Mouse (Mus musculus) kidney, adult 9 months (tissue): ENCODE data around the gene Gpr35.

Source experiments
- DNase-seq: peaks from one replicate; pipeline ENCODE4 v3.0.0; 2022

The Gpr35 gene

DNA sequence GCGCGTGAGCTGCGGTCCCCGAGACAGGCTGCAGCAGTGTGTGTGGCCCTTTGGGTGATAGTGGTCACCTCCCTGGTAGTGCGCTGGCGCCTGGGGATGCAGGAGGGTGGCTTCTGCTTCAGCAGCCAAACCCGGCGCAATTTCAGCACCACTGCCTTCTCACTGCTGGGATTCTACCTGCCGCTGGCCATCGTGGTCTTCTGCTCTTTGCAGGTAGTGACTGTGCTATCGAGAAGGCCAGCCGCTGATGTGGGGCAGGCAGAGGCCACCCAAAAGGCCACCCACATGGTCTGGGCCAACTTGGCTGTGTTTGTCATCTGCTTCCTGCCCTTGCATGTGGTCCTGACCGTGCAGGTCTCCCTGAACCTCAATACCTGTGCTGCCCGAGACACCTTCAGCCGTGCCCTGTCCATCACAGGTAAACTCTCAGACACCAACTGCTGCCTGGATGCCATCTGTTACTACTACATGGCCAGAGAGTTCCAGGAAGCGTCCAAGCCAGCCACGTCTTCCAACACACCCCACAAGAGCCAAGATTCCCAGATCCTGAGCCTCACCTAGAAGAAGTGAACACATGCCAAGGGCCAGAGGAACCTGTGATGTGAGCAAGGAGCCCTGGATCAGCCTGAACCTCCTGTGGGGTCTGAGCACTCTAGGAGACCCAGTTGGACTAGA is 32.4 kb downstream of the Gpr35 start:
- DNase-seq: no peak

DNA sequence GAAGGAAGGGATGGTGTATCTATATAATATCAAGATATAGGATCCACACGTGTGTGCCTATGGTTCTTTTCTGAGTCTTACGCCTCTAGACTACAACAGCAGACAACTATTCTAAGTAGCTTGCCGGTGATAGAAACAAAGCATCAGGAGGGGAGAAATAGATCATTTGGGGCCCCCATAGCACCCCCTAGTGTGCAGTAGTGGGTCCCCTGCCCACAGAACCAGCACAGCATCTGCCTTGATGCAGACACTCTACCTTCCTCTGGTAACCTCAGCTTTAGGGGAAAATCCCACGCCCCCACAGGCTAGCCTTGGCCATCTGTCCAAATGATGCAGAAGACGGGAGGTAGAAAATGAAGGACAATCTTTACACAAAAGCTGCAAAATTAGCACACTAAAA is 34.3 kb downstream of the Gpr35 start:
- DNase-seq: no peak

DNA sequence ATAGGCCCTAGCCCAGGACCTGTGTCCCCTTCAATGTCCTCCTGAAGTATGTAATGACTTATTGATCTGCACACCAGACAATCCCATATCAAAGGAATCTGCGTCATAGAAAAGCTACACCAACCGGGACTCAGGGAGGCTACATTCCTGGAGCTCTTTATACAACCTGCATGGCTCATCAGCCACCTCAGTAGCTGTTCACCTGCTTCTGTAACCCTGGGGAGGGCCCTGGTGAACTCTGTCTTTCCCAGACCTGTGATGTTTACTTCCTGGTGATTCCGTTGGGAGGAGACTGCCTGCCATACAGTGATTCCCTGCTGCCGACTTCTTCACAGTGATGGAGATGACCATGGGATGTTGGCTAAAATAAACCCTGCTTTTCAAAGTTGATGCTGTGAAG is 38.2 kb downstream of the Gpr35 start:
- DNase-seq: no peak

DNA sequence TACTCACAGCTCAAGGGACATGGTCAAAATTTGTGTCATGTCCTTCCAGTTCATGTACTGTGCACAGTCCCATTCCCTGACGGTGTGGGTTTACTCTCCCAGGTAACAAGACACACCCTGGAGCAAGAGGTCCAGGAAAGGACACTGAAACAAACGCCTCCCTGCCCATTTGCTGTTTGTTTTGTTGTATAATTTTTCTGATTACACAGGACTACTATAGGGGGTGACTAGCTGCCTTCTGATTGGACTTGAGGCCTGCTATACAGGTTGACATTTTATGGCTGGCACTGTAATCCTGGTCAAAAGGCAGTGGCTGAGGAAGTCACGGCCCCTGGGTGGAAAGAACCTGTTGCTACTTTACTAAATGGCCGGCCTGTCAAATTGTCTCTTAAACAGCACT is 39.2 kb downstream of the Gpr35 start:
- no peak for DNase-seq

DNA sequence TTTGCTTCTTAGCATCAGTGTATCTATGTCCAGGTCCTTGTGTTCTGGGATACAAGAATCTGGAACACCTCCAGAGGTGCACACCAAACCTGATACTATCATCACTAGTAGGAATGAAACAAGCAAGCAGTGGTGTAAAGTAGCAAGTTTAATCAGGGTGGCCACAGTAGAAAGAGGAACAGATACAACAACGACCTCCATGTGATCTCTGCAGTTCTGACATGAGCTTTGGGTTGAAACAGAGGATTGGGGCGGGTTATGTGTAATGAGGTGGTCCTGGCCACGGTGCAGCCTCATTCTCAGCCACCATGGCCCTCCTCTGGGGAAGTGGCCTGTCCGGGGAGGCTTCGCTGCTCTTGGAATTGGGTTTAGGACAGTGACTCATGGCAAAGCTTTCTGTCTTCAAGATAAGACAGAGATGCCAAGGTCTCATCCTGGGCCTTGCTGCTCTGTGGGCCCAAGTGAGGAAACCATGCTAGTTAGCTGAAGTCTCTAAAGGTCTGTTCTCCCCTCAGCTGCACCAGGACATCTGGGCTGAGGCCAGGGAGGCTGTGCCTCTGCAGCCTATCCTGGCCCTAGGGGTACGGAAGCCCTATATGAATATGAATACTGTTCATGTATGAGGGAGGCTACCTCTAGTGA is 41.7 kb downstream of the Gpr35 start:
- DNase-seq: no peak

DNA sequence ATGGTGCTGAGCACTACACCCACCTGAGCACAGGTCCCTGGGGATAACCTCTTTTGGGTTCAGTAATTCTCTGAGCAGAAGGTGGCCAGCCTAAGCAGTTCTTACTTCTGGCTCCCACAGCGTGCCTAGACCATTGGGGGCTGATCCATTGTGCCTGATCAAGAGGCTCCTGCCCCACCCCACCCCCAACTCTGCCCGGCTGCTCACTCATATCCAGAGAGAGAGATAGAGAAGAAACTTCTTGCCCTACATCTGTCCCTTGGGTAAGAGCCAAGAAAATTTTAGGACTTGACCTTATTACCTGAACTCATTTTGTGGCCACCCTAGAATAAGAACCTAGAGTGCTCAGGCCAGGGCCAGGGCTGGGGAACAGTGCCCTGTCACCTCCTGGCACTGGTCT is 42.2 kb downstream of the Gpr35 start:
- no peak for DNase-seq

DNA sequence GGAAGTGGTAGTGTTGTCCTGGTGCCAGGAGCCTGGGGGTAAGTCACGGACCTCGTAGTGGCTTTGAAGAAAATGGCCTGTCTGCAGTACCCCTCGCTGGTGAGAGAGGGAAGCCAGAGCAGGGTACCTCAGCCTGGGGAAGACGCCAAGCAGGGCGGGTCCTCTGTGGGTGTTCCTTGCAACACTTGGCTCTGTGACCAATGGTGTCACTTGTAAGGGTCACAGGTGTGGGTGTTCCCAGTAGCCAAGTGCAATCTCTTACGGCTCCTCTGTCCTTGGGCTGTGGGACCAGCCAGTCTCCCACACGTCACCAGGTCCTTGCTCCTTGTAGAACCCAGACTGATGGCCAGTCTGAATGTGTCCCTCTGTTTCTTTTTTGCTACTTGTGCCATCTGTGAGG is 55.4 kb downstream of the Gpr35 start, which contains the start of gene Aqp12:
Gene Aqp12 (plus strand): TSS at position 274 of the 400 bp plus-strand sequence.
- DNase-seq: no peak

DNA sequence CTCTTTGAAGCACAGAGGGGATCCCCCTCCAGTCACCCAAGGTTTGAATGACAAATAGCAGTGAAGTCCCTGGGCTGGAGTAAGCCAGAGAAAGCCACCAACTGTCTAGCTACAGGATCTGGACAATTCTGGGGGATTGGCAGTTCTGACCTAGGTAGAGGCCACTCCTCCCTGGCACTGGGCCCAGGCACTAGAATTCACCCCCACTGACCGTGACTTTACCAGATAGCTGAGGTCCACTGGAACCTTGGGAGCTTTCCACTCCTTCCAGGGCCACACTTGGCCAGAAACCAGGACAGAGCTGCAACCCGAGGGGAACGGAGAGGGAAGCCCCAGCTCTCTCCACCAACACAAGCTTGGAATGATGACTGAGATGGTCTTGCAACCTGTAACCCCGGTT is 58.5 kb downstream of the Gpr35 start:
- DNase-seq: peak; percentile 32

DNA sequence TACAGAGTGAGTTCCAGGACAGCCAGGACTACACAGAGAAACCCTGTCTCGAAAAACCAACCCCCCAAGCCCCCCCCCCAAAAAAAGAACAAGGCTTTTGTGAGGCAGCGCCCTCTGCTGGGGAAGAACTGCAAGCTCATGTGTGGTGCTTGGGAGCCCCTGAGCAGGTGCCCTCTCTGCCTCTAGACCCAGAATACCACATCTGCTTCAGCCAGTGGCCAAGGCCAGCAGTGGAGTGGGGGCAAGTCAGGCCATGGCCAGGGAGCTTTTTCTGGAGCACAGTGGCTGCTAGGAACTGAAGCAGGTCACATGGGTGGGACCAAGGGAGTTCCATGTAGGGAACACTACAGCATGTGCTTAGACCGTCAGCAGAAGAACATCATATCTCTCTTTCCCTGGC is 60.1 kb downstream of the Gpr35 start:
- peak; percentile 19 for DNase-seq

DNA sequence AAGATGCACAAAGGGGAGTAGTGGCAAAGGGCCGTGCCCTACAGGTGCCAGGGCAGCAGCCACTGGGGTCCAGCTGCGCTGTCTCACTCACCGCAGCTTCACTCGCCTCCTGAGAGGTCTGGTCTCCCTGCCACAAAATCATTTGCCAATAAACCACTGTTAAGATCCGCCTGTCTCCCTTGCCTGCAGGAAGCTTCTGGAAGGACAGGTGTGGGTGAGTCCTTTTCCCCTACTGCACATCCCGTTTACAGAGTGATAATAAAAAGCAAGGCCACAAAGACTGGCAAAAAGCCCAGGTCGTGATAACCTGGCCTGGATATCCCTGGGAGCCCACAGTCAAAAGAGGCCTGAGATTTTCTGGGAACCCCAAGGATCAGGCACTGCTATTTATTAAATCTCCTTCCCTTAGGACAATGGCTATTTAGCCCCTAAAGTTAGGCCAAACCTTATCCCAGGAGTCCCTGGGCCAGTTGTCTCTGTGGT is 61.5 kb downstream of the Gpr35 start:
- DNase-seq: no peak

DNA sequence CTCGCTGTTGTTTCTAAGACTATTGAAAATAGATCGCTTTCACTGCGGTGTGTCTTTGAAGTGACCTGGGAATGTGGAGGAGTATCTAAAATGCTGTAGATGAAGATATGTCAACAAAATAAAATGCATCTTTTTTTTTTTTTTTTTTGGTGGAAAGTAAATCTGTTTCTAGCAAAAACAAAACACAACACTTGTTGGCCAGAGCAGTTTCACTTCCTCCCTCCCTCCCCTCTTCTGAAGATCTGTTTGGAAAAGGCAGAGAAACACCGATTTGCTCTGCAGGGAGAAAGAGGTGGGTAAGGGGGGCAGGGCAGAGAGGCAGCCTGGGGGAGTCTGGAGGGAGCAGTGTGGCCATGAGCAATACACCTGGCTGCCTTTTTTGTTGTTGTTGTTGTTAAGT is 62.7 kb downstream of the Gpr35 start:
- no peak for DNase-seq

DNA sequence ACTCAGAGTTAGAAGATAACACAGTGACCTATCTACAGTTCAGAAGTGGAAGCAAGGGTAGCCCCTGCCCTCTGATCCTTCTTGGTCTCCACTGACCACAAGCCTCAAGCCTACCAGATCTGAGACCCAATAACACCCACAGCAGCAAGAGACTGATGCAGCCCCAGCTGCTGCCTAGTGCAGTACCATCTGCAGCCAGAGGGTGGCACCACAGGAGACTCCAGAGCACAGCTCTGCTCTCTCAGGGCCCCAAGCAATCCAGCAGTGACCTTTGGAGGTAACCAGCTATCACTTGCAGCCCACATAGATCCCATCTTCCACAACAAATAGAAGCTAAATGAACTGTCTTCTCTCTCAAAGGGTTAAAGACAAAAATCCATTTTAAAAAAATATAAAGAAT is 63.8 kb downstream of the Gpr35 start:
- DNase-seq: peak; percentile 65

DNA sequence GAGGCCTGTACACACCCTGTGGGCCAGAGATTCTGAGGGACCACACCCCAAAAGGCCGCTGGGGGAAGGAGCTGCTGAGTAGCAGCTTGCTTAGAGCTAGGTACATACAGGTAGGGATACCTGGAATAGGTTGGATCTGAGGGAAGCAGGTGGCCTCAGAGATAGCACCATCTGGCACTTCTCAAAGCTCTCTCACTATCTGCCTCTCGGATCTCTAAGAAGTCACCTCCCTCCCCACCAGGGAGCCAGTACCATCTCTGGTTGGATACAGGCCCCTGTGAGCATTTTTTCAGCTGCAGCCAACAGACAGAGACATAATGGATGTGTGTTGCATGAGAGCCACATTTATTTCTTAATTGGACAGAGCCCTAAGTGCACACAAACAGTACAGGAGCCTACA is 64.5 kb downstream of the Gpr35 start:
- DNase-seq: no peak

DNA sequence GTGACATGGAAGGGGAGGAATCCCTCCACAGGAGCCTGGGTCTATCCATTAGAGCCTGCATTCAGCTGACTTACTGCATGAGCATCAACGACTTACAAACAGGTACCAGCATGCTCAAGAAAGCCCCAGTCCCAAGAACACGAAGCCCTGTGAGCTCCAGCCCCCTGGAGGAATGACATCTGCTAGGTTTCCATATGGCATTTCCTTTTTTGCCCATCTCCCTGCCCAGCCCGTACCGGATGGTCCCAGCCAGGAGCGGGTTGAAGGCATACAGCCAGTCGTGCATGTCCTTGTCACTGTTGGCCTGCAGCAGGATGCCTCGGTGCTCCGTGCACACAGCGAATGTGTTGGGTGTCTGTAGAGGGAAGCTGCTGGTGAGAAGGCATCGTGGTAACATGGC is 68.1 kb downstream of the Gpr35 start:
- DNase-seq: no peak

DNA sequence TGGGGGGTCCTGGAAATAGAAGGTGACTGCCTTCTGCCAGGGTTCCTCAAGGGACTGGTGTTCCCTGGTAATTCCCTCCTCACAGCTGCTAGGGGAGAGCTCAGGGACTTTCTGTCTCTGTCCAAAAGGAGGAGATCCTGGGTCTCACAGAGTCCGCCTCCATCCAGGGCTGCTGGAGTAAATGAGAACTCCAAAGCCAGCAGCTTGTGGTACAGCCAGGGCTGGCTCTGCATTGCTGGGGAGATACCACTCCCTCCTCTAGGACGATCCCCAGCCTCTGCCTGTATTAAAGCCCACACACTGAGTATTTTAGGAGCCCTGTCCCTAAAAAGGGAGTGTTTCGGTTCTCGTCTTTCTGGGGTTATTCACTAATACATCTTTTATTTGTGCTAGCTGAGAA is 69.9 kb downstream of the Gpr35 start:
- no peak for DNase-seq

DNA sequence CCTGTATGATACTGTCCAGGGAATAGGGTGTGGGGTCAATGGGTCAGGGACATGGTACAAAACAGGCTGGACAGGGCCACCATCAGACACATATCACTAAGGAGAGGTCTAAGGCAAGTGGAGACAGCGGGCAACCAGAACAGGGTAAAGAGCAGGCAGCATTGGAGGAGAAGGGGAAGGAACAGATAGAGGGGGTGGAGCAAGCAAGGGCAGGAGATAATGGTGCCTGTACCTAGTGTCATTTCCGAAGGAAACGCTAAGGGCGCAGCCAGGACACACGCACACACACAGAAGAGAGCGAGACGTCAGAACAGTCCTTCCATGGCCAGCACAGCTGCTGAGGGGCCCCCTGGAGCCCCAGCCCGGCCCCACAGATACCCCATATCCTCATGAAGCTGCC is 75.9 kb downstream of the Gpr35 start:
- no peak for DNase-seq

DNA sequence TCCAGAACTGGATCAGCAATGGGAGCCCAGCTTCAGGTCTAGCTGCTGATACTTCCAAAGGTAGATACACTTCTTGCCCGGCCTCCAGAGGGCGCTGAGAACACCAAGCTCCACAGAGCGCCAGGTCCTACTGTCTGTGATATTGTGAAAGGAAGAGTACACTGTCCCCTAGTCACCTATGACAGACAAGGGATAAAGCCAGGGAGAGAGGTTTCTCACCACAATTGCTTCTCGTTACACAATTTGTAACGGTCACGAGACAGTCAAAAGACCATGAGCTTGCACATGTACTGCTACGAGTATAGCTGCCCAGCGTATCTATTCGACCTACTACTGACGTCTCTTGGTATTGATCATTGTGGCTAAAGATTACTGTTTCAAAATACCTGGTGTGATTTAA is 78.7 kb downstream of the Gpr35 start:
- DNase-seq: no peak

DNA sequence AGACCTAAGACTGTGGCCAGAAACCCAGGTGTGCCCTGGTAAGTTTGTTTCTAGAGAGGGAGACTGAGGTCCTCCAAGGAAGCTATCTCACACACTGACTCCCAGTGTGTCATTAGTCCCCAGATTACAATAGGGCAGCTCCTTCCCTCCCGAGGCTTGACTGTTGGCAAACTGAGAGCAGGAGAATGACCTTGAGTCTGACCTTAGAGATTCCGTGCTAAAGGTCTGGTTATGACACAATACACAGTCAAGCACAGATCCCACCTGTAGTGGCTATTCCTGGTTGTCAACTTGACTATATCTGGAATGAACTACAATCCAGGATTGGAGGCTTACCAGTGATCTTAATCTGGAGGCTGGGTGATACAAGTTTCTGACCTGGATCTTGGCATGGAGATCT is 79.4 kb downstream of the Gpr35 start:
- no peak for DNase-seq

DNA sequence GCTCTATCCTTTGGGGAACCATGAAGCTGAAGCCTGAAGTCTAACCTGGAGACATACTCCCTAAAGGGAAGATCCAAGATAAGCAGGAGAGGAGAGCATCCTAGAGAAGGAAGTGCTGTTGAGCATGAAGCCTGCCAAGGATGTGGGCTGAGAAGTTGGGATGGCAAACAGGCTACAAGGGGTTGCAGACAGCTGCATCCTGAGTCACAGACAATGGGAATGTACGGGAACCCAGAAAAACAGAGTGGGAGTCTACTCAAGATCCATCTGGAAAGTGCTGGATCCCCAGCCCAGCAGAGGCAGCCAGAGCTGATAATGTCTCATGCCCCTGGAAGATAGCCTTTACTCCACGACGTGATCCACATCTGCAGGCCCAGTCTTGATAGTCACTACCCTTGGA is 80.5 kb downstream of the Gpr35 start:
- no peak for DNase-seq

DNA sequence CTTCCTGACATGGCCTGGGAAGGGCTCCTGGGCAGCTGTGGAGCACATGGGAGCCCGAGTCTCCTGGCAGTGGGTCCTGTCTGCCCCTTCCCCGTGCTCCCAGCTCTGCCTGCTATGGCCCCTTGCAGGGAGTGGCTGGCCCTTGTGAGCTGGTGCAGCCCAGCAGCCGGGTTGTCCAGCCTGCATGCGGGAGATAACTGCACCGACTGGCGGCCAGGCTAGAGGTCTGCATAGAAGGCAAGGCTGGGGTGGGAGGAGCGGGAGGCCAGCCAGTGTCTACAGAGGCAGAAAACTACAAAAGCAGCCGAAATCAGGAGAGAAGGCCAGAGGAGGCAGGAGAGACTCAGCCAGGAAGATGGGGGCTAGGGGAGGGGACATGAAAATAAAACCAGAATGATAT is 83.3 kb downstream of the Gpr35 start:
- no peak for DNase-seq

DNA sequence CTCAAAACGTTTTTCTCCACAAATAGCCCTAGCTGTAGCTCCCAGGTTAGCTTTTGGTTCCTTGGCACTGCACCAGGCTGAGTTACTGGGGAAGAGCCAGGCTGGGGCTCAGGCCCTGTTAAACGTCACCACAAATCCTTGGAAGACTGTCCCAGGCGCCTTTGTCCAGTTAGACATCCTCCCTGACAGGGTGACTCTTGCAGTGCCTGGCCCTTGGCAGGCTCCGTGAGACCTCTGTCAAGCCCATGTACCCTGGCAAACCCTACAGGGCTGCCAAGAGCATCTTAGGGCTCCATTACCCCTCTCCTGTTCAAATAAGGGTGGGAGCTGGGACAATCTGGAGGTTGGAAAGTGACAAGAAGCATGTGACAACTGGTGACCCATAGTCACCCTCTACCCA is 85.3 kb downstream of the Gpr35 start:
- DNase-seq: no peak
